In genomic region chr19:44757231-44757871, GRCm38 (mm10) we compare ENCODE assay signal across 11 mouse cellular contexts. TPM values are rescaled to one million over a fixed set of nuclear protein-coding genes. Genes with fewer than 3 reads are reported as not detected.
A peak's percentile ranks its signal among the peaks of the same experiment; 100 is the strongest.
DNase-seq lines count a peak whose midpoint lies in the region; ATAC-seq and TF ChIP-seq lines count a peak whose summit lies in the region.
"Had no signal": no experiment of that assay in that cellular context is flagged by ENCODE, and none has a peak within 500 bp of the region (broad histone marks: within the 10 kb centered on the region; RNA-seq: fewer than 3 reads in every experiment).

No protein-coding gene starts in this region.

- no peak overlapping the region for H3K27ac ChIP-seq in lung, postnatal 0 days (ENCODE audit: low read length)
- H3K27ac ChIP-seq in hindbrain, embryonic 12.5 days = peak overlapping the region; percentile 81
- no peak overlapping the region for H3K27ac ChIP-seq in liver, embryonic 12.5 days
- H3K27ac ChIP-seq in stomach, postnatal 0 days (replicated peaks) = no peak overlapping the region
- H3K27ac ChIP-seq in layer of hippocampus, adult 2 months = no peak overlapping the region

- H3K36me3 ChIP-seq in lung, postnatal 0 days (ENCODE audit: insufficient read depth, low read length) = no peaks in the 10 kb centered on the region
- 0 out of 2 replicates have a peak, but pooled peaks cover 3% of the 10 kb centered on the region for H3K36me3 ChIP-seq in hindbrain, embryonic 12.5 days
- H3K36me3 ChIP-seq in liver, embryonic 12.5 days = no peaks in the 10 kb centered on the region
- H3K36me3 ChIP-seq in stomach, postnatal 0 days (ENCODE audit: control insufficient read depth, insufficient read depth, low read length) = no peaks in the 10 kb centered on the region

- WGBS in lung, postnatal 0 days = under 1% methylated on average over 25 of the region's 38 CpGs
- WGBS in hindbrain, embryonic 12.5 days = under 1% methylated on average over 34 of the region's 38 CpGs
- under 1% methylated on average over 34 of the region's 38 CpGs for WGBS in liver, embryonic 12.5 days (ENCODE audit: insufficient replicate concordance)
- 3% methylated on average over 36 of the region's 38 CpGs for WGBS in stomach, postnatal 0 days

- no peak for DNase-seq in lung, postnatal 0 days (ENCODE audit: low spot score)
- no peak for DNase-seq in lung, adult 18-20 months
- no peak for DNase-seq in stomach, postnatal 0 days (ENCODE audit: low spot score)
- no peak for DNase-seq in layer of hippocampus, adult 2 months (ENCODE audit: low spot score in 2 of 2)
- DNase-seq in urinary bladder, postnatal 4 days (ENCODE audit: low spot score in 2 of 2) = no peak
- DNase-seq in right cerebral cortex, adult 2 months (ENCODE audit: low spot score in 2 of 2) = no peak
- DNase-seq: right cerebral cortex, adult 18-20 months had no signal

- no peak for TF ChIP-seq EP300 in lung, postnatal 0 days (IDR thresholded peaks at IDR 0.05)
- no peak for TF ChIP-seq EP300 in stomach, postnatal 0 days (optimal IDR thresholded peaks at IDR 0.05)

- peaks cover 96% of the 10 kb centered on the region for H3K27me3 ChIP-seq in lung, postnatal 0 days (replicated peaks; ENCODE audit: insufficient read depth, low read length)
- H3K27me3 ChIP-seq in hindbrain, embryonic 12.5 days = peaks cover 87% of the 10 kb centered on the region
- H3K27me3 ChIP-seq in liver, embryonic 12.5 days (replicated peaks) = peaks cover 99% of the 10 kb centered on the region
- H3K27me3 ChIP-seq in stomach, postnatal 0 days (ENCODE audit: control insufficient read depth, insufficient read depth, low read length) = peaks cover 37% of the 10 kb centered on the region

- peak overlapping the region; percentile 39; the same call in 1 of the 2 replicates for H3K4me3 ChIP-seq in lung, postnatal 0 days (ENCODE audit: low read depth, low read length)
- H3K4me3 ChIP-seq in hindbrain, embryonic 12.5 days = peak overlapping the region; percentile 50
- peak overlapping the region; percentile 40 for H3K4me3 ChIP-seq in liver, embryonic 12.5 days
- H3K4me3 ChIP-seq in stomach, postnatal 0 days (ENCODE audit: low read depth, low read length) = peak overlapping the region; percentile 31; the same call in 1 of the 2 replicates
- no peak overlapping the region for H3K4me3 ChIP-seq in layer of hippocampus, adult 2 months
- H3K4me3 ChIP-seq: erythroblast, embryonic 14.5 days had no signal

- no peaks in the 10 kb centered on the region for H3K9me3 ChIP-seq in lung, postnatal 0 days (ENCODE audit: low read length)
- H3K9me3 ChIP-seq in hindbrain, embryonic 12.5 days (replicated peaks) = no peaks in the 10 kb centered on the region
- H3K9me3 ChIP-seq in liver, embryonic 12.5 days (replicated peaks) = no peaks in the 10 kb centered on the region
- H3K9me3 ChIP-seq in stomach, postnatal 0 days (ENCODE audit: control insufficient read depth, low read length) = no peaks in the 10 kb centered on the region

- H3K9ac ChIP-seq in lung, postnatal 0 days (replicated peaks; ENCODE audit: low read depth) = no peak overlapping the region
- H3K9ac ChIP-seq in hindbrain, embryonic 12.5 days = peak overlapping the region; percentile 74
- no peak overlapping the region for H3K9ac ChIP-seq in liver, embryonic 12.5 days
- H3K9ac ChIP-seq in stomach, postnatal 0 days (ENCODE audit: low read length) = no peak overlapping the region

- peaks cover 13% of the 10 kb centered on the region for H3K4me1 ChIP-seq in lung, postnatal 0 days (ENCODE audit: insufficient read depth, low read depth, low read length)
- H3K4me1 ChIP-seq in hindbrain, embryonic 12.5 days = peaks cover 36% of the 10 kb centered on the region
- peaks cover 11% of the 10 kb centered on the region; the same call in 1 of the 2 replicates for H3K4me1 ChIP-seq in liver, embryonic 12.5 days
- no peaks in the 10 kb centered on the region for H3K4me1 ChIP-seq in stomach, postnatal 0 days (replicated peaks; ENCODE audit: control insufficient read depth, insufficient read depth)

- no peak for TF ChIP-seq CTCF in lung, postnatal 0 days (IDR thresholded peaks at IDR 0.05)
- no peak for TF ChIP-seq CTCF in stomach, postnatal 0 days (IDR thresholded peaks at IDR 0.05; ENCODE audit: low read depth)
- no peak for TF ChIP-seq CTCF in layer of hippocampus, adult 2 months (conservative IDR thresholded peaks at IDR 0.05)

- ATAC-seq in lung, postnatal 0 days = no peak
- no peak for ATAC-seq in hindbrain, embryonic 12.5 days (ENCODE audit: low FRiP score)
- no peak for ATAC-seq in liver, embryonic 12.5 days
- ATAC-seq in stomach, postnatal 0 days (ENCODE audit: low FRiP score, low TSS enrichment) = no peak

- H3K4me2 ChIP-seq in lung, postnatal 0 days (replicated peaks; ENCODE audit: low read depth, low read length) = peak overlapping the region; percentile 68
- H3K4me2 ChIP-seq in hindbrain, embryonic 12.5 days (replicated peaks) = peak overlapping the region; percentile 65
- H3K4me2 ChIP-seq in liver, embryonic 12.5 days = peak overlapping the region; percentile 64
- H3K4me2 ChIP-seq in stomach, postnatal 0 days (replicated peaks; ENCODE audit: low read depth) = peak overlapping the region; percentile 54

RNA-seq across cellular contexts. Expression of gene Pax2, which starts 1.5 kb away (rescaled TPM):
- not detected in 2 replicates for polyA plus RNA-seq in lung, postnatal 0 days (2015; fragmentation: Nextera tagmentation; extraction: Ambion mirVana)
- 15.1 and 18.6 TPM in 2 replicates for polyA plus RNA-seq in hindbrain, embryonic 12.5 days (2016; fragmentation: Nextera tagmentation; extraction: Ambion mirVana)
- not detected in 2 replicates for polyA plus RNA-seq in liver, embryonic 12.5 days (2016; fragmentation: Nextera tagmentation; extraction: Ambion mirVana)
- polyA plus RNA-seq in stomach, postnatal 0 days (2015; fragmentation: Nextera tagmentation; extraction: Ambion mirVana) = 0.05 TPM in 1 of 2 replicates, not detected in the other
- under 1 TPM; 0.25 to 0.31 TPM for total RNA-seq in layer of hippocampus, adult 2 months (2021)
- total RNA-seq: liver, adult 2 months had no signal
- polyA plus RNA-seq: erythroblast, embryonic 14.5 days; liver, adult 2 months had no signal

Comparison
In these comparisons a context has a peak if more than half of its experiments do, and no peak if none do; other contexts are left out.
1. RNA of gene Pax2, which starts 1.5 kb away (polyA plus RNA-seq): 15.1 to 18.6 TPM in hindbrain, embryonic 12.5 days; 0.05 TPM in stomach, postnatal 0 days, not detected in liver, embryonic 12.5 days and not detected in lung, postnatal 0 days; every median in the first group is over 10 times any median in the second.
2. Peak in every context shown above with its lines, with median percentiles within 50 percentile points of each other: H3K4me2 ChIP-seq.